Mouse (Mus musculus): Measurements from ENCODE around the gene Casc3.
A peak's percentile ranks its signal among the peaks of the same experiment; 100 is the strongest.

Casc3 gene

GRCm38 (mm10) chr11:98836651-98837141 is 32.0 kb downstream of the Casc3 start, which contains the start of gene Rapgefl1:
Gene Rapgefl1, plus strand, starts transcription at chr11:98836785.
- peak; percentile 87 for DNase-seq

GRCm38 (mm10) chr11:98837231-98837704 is 32.6 kb downstream of the Casc3 start:
- DNase-seq: no peak

- no peak for DNase-seq
These were observed 33.2 kb downstream of the Casc3 start for GRCm38 (mm10) chr11:98837917-98838316.

- DNase-seq: no peak
These were observed 33.8 kb downstream of the Casc3 start for GRCm38 (mm10) chr11:98838512-98838911.

GRCm38 (mm10) chr11:98839402-98839801 is 34.7 kb downstream of the Casc3 start:
- peak; percentile 32 for DNase-seq

GRCm38 (mm10) chr11:98839897-98840296 is 35.2 kb downstream of the Casc3 start:
- DNase-seq: no peak

GRCm38 (mm10) chr11:98846016-98846415 is 41.3 kb downstream of the Casc3 start:
- no peak for DNase-seq

- DNase-seq: no peak
These were observed 42.3 kb downstream of the Casc3 start for GRCm38 (mm10) chr11:98846865-98847604.

- DNase-seq: no peak
These were observed 44.6 kb downstream of the Casc3 start for GRCm38 (mm10) chr11:98849196-98849894.

- no peak for DNase-seq
These were observed 45.7 kb downstream of the Casc3 start for GRCm38 (mm10) chr11:98850100-98851093.

- peak; percentile 46 for DNase-seq
These were observed 49.4 kb downstream of the Casc3 start for GRCm38 (mm10) chr11:98854116-98854515.

- DNase-seq: no peak
These were observed 50.0 kb downstream of the Casc3 start for GRCm38 (mm10) chr11:98854659-98855058.

GRCm38 (mm10) chr11:98858759-98859731 is 54.3 kb downstream of the Casc3 start:
- DNase-seq: peak; percentile 95

- DNase-seq: peak; percentile 97
These were observed 58.5 kb downstream of the Casc3 start, which contains the start of gene Wipf2 for GRCm38 (mm10) chr11:98863028-98863750. Gene Wipf2, plus strand, starts transcription at chr11:98863638.

- peak; percentile 40 for DNase-seq
These were observed 59.2 kb downstream of the Casc3 start for GRCm38 (mm10) chr11:98863751-98864429.

GRCm38 (mm10) chr11:98867293-98867692 is 62.6 kb downstream of the Casc3 start:
- DNase-seq: no peak

- no peak for DNase-seq
These were observed 65.2 kb downstream of the Casc3 start for GRCm38 (mm10) chr11:98869906-98870305.

GRCm38 (mm10) chr11:98870791-98871190 is 66.1 kb downstream of the Casc3 start:
- DNase-seq: no peak

GRCm38 (mm10) chr11:98871416-98871815 is 66.7 kb downstream of the Casc3 start:
- no peak for DNase-seq

GRCm38 (mm10) chr11:98872040-98872439 is 67.3 kb downstream of the Casc3 start:
- DNase-seq: no peak
